Mouse (Mus musculus): ENCODE measurements around the gene Ly75.
A peak's percentile ranks its signal among the peaks of the same experiment; 100 is the strongest.

Gene Ly75

DNA sequence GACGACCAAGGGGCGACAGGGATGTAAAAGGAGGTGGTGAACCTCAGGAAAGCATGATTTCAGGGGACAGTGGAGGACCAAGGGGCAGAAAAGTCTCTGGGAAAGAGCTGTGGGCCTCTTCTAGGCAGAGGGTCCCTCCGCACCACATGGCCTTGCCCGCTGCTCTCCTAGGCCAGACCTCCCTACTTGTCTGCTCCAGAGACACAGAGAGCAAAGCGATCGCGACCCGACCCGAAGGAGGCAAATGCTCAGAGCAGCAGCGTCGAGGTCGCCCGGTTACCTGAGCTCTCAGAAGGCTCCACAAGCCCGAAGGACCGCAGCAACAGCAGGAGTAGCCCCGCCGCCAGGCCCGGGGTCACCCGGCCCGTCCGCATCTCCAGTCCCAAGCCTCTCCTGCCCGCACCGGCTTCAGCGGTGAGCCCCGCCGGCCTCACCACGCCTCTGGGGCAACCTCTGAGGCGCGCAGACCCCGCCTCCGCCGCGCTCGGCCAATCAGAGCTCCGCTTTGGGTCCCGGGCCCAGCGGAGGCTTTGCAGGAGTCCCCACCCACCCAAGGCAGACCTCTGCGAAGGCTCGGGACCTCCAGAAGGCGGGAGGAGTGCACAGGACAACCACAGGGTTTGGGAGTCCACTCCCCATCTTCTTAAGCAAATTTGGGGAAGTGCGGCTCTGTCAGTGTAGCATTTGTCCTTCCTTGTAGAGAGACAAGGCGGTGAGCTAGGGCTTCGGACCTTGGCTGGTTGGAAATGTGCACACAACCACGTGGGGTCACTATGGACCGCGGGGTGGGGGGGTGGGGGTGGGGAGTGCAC lies at the start of gene Ly75:
TSS of gene Ly75 (minus strand) at position 446 of the 812 bp plus-strand sequence.
- peak; percentile 10 to 41 for DNase-seq (ENCODE audit: low spot score in 2 of 2)

DNA sequence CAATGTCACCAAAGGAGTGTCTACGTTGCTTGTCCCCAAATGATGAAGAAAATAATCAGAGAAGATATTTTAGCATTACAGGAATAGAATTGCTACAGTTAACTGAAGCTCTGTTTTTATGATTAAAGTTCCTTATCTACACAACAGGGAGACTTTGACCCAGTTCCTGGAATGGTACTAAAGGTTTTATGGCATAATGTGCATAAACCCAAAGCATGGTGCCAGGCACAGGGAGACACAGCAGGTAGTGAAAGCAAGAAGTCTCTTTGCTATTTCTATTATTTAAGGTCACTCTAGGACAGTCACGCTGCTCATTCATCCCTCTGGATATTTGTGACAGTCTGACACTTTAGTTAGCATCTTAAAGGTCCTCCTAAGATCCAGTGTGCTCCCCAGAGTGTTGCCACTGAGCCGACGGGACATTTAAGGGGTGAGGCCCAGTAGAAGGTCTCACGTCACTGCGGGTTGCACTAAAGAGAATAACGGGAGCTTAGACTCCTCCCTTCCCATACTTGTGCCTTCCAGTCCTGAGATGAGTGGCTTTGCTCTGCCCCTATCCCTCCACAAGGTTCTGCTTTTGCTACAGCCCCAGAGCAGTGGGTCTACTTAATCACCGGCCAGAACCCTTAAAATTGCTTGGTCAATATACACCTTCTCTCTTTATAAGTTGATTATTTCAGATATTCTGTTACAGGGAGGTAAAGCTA lies 47.4 kb upstream of the Ly75 start:
- DNase-seq (ENCODE audit: low spot score in 2 of 2) = no peak

DNA sequence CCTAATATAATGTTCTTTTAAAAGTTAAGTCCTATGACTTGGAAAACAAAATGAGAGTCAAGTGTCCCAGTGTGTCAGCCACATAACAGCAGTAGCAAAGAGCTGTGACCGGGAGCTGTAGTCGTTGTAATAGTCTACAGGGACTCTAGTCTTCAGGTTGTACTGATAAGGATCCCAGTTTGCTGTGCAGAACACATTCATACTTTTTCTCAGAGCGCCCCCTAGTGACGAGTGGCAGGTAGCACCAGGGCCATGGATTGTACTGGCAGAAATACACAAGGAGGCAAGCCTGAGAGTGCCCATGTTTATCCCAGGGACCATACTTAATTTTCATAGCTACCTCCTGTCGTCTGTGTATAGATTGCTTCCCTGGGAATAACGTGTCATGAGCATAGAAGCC lies 35.0 kb upstream of the Ly75 start:
- DNase-seq (ENCODE audit: low spot score in 2 of 2) = peak; percentile 29 to 77

DNA sequence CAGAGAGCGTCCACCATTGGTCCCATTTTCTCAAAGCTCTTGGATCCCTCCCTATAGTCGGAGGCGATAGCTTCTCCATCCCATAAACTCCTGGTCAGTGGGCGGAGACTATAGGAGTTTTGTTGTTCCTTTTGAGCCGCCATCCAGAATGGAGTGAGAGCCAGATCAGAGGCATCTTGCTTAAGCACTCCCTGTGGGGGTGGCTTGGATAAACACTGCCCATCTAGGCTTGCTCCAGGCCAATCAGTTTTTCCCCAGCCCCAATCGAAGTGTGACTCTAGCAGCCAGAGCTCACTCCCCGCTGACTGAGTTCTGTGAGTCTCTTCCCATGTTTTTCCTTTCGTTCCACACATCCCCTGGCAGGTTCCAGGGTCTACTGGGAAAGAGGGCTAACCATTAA lies 31.2 kb upstream of the Ly75 start:
- no peak for DNase-seq (ENCODE audit: low spot score in 2 of 2)

DNA sequence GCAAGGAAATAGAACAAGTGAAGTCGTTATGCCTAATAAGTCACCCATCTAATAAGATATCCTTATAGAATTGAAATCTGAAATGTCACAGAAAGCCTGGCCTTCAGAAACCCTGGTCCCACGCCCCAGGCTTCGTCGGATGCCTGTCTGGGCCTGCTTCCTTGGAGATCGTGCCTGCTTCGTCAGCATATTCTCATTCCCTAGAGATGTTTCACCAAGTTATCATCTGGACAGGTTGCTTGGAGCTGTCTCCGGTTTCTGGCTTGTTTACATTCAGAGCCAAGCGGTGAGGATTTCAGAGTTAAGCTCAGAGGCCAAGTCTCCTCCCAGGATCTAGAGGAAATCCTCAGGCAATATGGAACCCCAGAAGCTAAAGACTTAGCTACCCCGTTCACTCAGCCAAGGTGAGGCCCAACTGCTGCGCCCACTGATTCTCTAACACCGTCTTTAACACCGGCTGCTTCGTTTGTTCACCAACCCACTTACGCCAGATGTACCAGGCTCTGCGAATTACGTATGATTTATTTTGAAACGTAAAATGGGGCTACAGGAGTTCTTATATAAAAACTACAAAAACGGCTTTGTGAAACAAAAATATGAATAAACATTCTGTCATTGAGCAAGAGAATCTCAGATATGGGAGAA lies 30.0 kb upstream of the Ly75 start:
- DNase-seq (ENCODE audit: low spot score in 2 of 2) = no peak

DNA sequence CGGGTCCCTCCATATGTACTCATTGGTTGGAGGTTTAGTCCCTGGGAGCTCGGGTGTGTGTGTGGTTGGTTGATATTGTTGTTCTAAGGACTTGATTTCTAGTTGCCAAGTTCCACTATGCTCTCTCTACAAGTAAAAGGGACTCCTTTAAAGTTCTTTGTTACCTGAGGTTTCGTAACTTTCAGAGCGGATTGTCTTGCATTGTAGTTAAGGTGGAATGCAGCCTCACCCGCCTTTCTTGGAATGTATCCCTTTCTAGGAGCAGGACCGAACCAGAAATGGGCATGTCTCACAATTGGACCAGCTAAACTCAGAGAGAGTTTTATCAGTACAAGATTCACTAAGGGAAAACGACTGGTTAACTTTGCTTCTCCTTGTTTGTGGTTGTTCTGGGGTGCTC lies 28.1 kb upstream of the Ly75 start:
- DNase-seq (ENCODE audit: low spot score in 2 of 2) = no peak

DNA sequence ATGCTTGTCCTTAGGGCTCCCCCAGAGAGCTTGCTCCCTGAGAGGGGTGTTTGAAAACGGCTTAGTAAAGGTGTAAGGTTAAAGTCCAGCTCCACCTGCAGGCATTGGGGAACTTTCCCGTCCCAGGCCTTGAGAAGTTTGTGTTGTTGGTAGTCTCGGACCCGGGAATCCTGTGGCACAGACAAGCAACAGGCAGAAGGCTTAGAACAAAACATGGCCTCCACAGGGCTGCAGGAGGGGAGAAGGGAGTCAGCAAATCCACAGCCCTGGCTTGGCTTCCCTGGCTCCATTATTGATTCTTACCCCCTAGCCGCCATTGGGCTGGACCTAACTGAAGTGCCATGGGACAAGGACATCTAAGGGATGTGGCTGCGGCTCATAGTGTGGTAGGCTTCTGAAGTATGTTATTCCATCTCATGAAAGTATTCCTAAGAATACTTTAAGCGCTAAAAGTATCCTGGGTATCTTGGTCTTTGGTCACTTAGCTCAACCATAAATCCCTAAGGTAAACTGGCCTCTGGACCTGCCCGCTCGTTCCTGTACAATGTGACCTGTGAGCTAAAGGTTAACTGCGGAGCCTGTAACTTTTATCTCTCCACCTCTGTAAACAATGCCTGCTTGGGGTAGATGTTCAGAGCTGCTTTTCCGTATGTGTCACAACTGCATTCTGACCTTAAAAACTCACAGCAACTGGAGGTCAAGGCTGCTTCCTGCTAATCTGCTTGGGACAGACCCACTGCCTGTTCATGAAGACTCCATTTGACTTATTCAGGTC lies 27.1 kb upstream of the Ly75 start:
- DNase-seq (ENCODE audit: low spot score in 2 of 2) = no peak

DNA sequence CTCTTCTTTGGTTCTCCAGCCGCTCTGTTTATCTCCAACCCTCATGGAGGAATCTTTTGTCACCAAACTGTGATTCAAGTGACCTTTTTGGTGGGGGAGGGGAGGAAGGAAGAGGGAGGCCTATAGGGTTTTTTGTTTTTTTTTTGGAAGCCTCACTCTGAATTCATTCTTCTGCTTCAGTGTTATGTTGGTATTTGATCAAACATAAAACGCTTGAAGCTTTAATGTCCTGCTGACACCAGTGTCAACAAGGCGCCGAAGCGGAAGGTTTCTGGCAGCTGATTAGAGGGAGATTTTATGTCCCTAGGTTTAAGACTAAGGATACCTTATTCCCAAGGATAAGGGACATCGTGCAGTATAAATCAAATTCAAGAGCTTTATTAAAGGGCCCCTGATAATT lies 26.1 kb upstream of the Ly75 start:
- no peak for DNase-seq (ENCODE audit: low spot score in 2 of 2)

DNA sequence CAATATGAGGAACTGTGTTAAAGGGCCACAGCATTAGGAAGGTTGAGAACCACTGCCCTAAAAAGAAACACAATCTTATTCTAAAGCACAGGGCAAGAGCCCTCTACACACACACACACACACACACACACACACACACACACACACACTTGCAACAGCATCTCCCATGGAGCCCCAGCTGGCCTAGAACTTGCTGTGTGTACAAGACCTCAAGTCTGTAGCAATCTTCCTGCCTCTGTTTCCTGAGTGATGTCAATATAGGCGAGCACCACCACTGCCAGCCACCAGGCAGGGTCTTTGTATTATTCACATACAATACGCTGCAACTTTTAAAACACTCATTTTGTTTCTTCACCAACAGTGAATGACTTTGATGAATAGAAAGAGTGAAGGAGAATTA lies 24.3 kb upstream of the Ly75 start:
- DNase-seq (ENCODE audit: low spot score in 2 of 2) = no peak

DNA sequence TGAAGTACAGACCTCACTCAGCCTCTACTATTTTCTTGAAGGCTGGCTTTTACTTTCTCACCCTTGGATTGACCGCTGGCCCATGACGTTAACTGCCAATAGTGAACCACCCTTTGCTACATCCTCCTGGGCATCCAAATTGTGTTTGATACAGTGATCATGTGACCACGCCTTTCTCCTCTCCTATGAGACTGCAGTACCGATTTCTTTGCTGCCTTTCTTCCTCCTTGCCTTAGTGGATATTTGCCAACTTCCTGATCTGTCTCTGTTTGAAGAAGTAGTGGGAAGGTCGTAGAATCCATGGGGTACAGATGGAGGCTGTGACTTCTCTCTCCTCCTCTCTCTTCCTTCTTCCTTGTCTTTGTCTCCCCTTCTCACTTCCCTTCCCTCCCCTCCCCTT lies 22.3 kb upstream of the Ly75 start:
- no peak for DNase-seq (ENCODE audit: low spot score in 2 of 2)

DNA sequence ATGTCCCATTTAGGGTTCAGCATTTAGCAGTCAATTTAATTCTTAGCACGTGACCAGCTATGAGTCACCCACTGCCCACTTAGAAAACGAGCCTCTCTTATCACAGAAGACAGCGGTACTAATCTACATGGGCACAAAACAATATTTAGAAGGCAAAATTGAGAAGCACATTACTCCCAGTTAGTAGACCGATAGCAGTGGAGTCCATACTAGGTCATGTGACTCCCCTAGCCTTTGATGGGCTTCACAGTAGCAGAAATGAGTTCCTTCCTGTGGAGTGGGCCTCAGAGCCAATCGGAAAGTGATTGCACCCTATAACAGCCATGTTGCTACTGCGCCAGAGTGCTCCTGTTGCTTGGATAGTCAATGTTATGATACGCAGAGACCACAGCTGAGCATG lies 21.7 kb upstream of the Ly75 start:
- no peak for DNase-seq (ENCODE audit: low spot score in 2 of 2)

DNA sequence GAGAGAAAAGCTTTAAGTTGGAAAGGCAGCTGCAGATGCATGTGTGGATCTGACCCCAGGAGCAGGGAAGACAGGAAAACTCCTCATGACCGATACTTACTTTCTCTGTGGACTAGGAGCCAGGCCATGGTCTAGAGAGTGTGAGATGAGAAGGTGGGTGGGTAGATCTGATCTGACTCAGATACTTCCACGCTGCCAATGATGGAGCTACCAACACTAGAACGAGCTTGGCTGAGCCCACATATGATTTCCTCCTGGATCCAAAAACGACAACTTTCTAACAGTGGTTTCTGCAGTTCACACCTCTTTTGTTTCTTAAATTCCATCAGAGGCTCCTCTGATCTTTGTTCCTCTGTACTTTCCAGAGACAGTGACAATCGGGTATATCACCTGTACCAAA lies 18.6 kb upstream of the Ly75 start:
- no peak for DNase-seq (ENCODE audit: low spot score in 2 of 2)

DNA sequence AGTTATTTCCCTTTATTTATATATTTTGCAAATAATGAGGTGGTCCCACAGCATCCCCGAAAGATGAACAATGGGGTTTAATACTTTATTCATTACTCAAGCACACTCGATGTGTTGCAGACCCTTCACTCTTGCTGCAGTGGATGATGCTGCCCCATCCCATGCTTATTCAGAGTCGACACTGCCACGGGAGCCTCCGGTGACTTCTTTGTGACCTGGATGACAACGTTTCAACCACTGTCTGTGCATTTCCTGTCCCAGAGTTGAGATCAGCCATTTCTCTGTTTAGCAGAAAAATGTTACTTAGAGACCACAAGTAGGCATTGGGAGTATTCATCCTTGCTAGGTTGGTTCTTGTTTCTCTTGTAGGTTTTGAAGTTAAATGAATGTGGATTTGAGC lies 10.7 kb upstream of the Ly75 start:
- DNase-seq (ENCODE audit: low spot score in 2 of 2) = no peak

DNA sequence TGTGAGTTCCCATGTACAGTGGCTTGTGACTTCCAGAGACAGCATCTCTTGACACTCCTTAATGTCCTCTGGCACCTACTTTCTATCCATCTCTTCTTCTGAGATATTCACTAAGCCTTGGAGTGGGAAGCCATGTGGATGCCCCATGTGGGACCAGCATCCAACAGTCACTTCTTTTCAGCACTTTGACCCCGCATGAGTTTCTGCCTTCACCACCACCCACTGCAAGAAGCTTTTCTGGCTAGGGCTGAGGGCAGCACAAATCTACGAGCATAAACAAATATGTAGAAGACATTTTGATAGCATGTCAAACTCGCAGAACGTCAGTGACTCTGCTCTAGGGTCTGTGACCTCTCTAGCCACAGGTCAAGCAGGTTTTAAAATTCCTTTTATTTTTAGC lies 9.2 kb upstream of the Ly75 start:
- no peak for DNase-seq (ENCODE audit: low spot score in 2 of 2)

DNA sequence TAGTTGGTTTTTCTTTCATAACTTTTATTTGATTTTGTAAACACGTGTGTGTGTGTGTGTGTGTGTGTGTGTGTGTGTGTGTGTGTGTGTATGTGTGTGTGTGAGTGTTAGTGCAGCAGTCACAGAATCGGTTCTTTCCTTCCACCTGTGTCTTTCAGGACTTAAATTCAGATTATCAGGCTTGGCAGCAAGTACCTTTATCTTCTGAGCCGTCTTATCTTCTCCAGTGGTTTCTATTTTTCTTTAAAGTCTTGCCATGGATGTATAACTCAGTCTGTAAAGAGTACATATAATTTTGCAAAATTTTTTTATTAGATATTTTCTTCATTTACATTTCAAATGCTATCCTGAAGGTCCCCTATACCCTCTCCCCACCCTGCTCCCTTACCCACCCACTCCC lies 4.3 kb upstream of the Ly75 start:
- DNase-seq (ENCODE audit: low spot score in 2 of 2) = no peak

DNA sequence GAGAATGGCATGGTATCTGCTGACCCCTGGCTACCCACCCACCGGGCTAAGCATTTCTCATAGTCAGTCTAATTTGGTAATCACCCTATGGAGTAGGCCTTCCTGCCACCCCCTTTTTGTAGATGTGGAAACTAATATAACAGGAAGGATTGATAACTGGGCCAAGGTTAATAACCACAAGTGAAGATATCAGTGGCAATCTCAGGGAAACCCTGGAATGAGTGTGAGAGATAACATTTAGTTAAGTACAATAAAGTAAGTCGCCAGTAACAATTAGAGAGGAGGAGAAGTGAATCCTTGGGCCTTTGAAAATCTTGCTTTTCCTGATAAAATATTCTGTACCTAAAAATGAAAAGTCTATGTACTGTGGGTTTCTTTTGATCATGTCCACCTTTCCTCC lies 3.7 kb upstream of the Ly75 start:
- DNase-seq (ENCODE audit: low spot score in 2 of 2) = no peak

DNA sequence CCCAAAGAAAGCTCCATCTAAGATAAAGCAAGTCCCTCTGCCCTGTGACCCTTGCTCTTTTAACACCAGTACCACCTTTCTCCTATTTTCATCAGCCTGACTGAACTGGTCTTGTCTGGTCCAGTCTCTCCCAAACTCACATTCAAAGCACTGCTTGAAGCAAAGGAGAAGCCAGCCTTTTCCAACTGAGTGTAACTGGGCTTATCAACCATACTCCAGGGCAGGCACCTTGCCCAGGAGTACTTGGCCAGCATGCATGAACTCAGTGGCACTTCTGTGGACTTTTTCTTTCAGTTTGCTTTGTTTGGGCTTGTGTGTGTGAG lies 1.6 kb upstream of the Ly75 start:
- DNase-seq (ENCODE audit: low spot score in 2 of 2) = no peak

DNA sequence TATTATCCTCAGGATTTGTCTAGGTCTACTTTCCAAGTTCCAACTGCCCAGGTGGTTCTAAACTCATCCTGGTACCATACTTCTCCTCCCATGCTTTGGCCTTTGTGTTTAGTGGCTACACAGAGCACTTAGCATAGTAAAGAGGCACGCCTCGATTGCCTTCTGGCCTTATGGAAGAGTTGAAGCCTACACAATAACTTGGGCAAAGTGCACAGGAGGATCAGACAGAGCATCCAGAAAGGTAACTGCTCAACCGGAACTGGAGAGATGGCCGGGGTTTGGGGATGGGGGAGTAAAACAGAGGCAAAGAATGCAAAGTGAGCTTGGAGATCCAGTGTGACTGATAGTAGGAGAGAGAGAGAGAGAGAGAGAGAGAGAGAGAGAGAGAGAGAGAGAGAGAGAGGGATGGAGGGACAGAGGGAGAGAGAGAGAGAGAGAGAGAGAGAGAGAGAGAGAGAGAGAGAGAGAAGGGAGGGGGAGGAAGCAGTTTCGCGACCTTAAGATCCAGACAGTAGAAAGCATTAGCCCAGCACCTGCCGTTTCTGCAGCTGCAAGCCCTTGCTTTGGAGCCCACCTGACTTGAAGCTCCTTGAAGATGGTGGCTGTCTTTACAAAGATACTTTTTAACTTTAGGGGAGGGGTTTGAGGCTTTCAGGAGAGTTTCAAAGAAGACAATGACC lies 1.1 kb upstream of the Ly75 start:
- no peak for DNase-seq (ENCODE audit: low spot score in 2 of 2)

DNA sequence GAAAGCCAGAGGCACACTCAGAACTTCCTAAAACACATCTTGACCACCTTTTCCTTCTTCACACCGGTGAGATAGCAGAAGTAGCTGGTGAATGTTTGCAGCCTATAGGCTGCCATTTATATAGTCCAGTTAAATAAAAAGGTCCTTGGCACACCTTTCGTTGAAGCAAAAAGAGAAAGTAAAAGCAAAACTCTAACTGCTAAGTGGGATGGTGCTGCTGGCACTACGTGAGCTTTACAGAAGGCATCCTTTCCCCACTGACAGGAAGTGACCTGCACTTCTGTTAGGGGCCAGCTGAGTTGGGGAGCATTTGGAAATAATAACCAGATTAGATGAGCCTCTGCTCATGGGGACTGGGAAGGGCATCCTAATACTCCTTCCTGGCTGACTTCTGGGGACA lies 757 bp downstream of the Ly75 start:
- DNase-seq (ENCODE audit: low spot score in 2 of 2) = no peak

DNA sequence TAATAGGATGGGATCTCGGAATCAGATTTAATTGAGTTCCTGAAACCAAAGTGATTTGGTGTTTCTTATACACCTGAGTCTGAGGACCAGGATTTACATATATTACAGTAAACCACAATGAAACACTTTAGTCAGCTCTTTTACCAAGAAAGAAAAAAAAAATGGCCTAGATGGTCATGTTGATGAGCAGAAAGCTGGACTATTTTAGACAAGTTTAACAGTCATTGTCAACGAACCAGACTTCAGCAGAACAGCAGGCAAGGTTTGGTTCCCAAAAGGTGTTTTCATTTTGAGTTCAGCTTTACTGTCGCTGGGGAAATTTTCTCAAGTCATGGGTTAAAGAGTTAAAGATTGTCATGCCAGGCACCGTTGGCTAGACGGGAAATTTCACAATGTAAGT lies 5.8 kb downstream of the Ly75 start:
- DNase-seq (ENCODE audit: low spot score in 2 of 2) = no peak

DNA sequence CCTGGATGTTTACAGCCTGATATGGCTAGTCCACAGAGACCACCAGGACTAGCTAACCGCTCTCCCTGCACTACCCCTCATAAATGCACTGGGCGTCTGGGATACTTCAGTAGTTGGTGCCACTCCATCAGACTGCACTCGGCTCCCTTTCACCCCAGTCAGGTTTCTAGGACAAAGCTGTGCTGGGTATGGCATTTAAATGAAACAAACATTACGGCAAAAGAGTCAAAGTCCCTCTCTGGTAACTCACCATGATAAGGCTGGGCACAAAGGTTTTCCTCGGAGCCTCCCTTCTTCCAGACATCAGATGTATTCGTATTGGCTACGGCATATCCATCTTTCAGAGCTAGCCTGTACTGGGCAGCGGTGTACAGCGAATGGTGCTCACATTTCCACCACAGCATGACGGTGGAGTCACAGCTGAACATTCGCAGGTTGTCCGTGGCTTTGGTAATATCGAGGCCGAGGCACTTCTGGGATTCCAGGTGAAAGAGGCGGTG lies 7.4 kb downstream of the Ly75 start:
- DNase-seq (ENCODE audit: low spot score in 2 of 2) = no peak

DNA sequence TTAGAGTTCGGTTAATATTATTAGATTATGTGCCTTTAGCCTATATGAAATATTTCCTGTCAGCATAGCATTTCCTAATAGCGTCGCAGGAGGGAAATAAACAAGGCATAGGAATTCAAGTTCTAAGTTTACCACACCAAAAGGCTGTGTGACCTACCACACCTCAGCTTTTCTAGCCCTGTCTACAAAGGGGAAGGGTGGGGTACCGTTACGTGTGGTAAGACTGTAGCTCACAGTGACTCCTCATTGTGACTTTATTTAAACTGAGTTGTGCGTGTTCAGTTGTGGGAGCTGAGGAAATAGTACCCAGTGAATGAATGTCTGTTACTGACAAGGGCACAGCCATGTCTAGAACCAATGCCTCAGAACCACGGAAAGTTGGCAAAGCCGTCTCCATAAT lies 8.0 kb downstream of the Ly75 start:
- DNase-seq (ENCODE audit: low spot score in 2 of 2) = no peak

All from frontal cortex, postnatal 14 days (tissue).